Mouse (Mus musculus) thymus, postnatal 25 days (tissue): ENCODE data around the gene Dbp.

ENCODE experiments used
- DNase-seq: peaks from one replicate; pipeline ENCODE4 v3.0.0; 2022

The Dbp gene

DNA sequence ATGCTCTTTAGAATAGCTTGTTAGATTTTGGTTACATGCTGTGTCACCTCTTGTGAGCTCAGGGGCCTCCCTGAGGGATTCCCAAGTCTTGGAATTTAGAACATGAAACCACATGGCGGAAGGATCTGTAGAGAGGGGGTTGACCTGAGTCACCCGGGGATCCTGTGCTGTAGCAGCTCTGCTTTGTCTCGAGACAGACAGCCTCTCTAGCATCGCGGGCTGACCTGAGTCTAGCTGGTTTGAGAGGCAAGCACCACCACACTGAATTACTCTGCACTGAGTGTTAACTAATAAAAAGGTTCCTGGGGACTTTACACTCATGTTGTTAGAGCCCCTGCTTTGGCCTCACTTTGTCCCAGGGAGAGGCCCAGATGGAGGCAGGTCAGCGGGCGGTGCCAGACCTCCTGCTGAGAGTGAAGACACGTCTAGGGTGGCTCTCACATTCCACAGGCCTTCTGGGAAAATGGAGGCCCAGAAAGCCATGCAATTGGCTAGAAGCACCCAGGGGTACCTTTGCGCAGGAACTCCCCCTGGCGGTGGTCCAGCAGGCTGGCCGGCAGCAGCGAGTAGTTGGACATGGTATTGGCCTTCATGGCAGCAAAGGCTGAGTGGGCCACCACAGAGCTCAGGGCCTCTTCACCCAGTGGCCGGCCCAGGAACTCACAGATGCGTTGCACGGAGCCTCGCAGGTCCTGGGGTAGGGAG lies 26.0 kb downstream of the Dbp start:
- peak; percentile 63 for DNase-seq

DNA sequence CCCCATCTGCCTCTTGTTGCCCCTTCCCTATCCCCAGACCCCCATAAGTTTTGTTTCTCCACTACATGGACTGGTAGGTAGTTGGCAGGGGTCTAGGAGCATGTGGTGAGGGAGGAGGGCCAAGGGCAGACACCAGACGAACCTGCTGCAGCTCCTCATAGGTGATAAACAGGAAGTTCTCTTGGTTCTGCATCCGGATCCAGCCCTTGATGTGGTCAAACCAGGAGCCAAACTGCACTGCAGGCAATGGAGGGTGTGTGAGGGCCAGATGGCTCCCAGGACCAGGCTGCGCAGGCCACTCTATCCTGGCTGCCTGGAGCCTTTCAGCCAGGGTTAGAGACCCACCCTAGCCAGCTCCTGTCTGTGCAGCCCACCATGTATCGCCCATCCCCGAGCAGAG lies 28.6 kb downstream of the Dbp start:
- DNase-seq = peak; percentile 86

DNA sequence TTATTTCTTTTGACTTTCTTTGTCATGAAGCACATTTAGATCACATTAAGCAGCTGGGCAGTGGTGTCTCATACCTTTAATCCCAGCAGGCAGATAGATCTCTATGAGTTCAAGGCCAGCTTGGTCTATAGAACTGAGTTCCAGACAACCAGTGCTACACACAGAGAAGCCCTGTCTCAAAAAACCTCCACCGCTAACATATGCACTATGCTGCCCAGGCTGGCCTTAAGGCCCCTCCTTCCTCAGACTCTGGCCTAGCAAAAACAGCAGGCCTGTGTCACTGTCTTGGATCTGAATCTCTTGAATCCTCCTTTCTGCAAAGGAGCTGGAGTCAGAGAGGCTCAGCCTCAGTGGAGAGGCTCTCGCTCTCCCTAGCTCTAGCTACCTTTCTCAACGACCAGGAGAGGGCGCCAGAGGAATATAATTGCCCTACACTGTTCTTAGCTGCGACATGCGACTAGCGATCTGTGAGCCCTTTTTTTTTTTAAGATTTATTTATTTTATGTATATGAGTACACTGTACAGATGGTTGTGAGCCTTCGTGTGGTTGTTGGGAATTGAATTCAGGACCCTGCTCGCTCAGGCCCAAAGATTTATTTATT lies 34.4 kb downstream of the Dbp start:
- peak; percentile 84 for DNase-seq

DNA sequence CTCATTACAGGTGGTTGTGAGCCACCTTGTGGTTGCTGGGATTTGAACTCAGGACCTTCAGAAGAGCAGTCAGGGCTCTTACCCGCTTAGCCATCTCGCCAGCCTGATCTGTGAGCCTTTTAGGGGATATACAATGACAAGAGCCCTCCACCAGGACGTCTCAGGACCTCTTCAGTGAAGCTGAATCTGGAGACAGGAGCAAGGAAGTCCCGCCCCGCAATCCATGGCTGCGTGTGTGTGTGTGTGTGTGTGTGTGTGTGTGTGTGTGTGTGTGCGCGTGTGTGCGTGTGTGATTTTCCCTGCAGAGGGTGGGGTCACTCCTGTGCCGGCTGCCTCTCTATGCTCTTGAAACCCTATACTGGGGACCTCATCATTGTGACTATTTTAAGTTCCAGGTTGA lies 34.9 kb downstream of the Dbp start:
- no peak for DNase-seq

DNA sequence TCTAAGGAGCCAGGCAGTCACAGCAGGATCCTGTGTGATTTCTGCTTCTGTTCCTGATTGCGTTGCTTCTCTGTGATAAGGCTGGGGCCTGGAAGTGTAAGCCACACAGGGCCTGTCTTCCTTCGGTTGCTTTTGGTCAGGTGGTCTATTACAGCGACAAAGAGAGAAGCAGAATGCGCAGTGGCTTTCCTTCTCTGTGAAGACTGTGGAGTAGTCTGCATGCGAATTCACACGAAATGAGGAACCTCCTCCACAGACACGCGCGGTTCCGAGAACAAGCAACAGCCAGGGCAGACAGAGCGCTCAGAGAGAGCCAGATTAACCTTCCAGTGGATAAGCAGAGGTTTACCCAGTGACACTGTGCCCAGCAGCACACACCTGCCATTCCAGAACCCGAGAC lies 36.4 kb downstream of the Dbp start:
- no peak for DNase-seq

DNA sequence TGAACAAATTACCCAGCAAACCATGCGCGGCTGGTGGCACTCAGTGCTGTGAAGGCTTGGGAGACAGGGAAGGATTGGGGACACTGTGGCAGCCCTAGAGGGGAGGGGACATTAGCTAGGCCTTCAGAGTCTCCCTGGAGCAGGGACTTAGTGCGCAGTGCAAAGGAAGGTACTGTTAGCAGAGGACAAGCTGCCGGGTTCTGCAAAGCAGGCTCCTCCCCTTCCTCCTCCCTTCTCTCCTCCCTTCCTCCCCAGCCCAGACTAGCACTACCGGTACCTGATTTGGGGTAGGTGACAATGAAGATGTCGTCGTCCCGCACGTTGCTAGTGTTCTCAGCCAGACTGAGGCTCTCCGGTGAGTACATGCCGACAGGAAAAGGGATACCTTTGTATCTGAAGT lies 36.9 kb downstream of the Dbp start:
- peak; percentile 59 for DNase-seq

DNA sequence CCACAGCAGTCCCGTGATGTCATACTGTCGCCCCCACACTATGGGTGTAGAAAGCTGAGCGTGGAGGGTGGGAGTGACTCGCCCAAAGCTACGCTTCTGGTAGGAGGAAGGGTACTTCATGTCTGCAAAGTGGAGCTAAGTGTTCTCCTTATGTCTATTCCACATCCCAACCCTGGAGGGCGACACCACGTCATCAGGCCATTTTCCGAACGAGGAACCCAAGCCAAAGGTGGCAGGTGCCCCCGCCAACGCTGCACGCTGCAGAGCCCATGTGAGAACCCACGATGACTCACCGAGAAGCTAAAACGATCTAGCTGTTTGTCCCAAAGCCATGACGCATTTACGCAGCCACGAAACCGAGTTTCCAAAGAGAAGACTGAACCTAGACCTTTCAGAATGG lies 37.5 kb downstream of the Dbp start:
- DNase-seq = peak; percentile 26

DNA sequence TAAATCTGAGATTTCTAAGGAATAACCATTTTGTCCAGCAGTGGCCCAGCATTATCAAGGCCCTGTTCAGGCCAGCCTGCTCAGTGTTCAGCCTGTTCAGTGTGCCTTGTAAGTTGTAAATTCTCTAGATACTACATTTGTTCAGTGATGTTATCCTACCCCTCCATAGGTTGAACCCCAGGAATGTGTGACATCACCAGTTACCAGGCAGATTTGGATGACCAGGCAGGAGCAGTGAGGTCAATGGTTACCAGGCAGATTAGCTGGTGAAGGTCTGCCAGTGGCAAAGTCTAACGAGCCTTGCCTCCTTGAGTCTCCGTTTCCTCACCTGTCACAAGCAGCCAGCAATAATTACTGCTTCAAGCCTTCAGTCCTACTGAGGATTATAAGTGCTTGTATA lies 39.5 kb downstream of the Dbp start:
- peak; percentile 25 for DNase-seq

DNA sequence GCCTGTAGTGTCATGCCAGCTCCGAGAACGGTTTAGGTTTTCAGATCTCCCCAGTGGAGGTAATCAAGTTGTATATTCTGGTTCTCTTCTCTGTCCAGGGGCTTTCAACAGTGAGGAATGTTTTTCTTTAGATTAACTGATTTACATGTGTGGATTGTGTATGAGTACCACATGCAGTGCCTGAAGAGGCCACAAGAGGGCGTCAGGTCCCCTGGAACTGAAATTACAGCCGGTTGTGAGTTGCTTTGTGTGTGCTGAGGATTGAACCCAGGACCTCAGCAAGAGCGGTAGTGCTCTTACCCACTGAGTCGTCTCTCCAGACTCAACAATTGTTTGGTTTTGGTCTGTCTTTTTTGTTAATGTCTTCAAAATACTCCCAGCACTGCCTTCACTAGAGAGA lies 41.6 kb downstream of the Dbp start:
- no peak for DNase-seq

DNA sequence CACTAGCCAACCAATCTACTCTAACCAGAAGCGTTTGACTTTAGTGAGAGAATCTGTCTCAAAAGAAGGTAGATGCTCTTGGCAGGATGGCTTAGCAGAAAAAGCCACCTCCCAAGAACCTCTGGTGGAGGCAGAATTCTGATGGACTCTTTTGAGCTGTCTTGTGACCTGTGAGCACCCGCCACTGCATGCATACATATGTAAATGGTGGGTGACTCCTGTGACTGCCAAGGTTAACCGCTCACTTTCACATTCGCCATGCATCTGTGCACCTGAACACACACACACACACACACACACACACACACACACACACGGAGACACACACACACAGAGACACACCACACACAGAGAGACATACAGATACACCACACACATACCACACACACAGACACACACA lies 42.6 kb downstream of the Dbp start:
- DNase-seq = no peak

DNA sequence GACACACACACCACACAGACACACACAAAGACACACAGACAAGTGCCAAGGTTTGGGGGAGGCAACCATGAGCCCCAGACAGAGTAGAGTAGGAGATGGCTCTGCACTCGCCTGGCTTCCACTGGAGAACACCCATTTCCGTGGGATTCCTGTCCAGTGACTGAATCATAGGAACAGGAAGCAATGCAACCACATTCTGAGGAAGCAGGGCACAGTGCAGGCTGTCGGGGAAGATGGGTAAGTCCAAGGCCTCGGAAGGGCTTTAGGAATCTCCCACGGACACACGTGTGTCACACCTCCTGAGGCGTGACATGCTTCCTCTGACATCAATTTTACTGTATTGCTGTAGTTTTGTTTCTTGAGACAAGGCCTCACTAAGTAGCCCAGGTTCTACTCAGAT lies 43.2 kb downstream of the Dbp start:
- DNase-seq = no peak

DNA sequence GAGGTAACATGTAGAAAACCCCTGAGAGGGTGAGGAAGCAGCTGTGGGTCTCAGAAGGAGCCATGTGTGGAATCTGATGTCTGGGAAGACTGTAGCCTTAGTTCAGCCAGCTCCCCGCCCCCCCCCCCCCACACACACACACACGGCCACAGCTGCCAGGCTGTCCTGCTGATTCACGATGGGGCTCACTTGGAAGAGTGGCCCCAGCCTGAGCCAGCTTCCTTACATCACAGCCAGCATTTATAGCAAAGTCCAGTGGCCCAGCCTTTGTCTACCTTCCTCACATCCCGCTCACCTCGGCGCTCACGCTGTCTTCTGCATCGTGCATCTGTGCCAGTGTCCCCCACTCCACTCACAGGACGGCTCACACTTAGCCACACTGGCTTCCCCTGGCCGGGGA lies 44.5 kb downstream of the Dbp start:
- DNase-seq = no peak

DNA sequence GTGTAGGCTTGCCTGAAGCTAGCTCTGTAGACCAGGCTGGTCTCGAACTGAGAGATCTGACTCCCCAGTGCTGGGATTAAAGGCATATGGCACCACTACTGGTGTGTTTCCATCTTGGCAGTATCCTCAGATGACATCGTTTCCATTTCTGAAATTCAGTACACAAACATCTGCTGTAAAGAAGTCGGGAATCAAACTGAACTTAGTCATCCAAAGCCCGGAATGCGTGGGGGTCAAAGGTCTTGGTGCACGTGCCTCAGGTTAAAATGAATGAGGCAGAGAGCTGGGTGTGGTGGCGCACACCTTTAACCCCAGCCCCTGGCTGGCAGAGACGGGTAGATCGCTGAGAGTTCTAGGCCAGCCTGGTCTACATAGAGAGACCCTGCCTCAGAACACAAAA lies 45.3 kb downstream of the Dbp start:
- DNase-seq = no peak

DNA sequence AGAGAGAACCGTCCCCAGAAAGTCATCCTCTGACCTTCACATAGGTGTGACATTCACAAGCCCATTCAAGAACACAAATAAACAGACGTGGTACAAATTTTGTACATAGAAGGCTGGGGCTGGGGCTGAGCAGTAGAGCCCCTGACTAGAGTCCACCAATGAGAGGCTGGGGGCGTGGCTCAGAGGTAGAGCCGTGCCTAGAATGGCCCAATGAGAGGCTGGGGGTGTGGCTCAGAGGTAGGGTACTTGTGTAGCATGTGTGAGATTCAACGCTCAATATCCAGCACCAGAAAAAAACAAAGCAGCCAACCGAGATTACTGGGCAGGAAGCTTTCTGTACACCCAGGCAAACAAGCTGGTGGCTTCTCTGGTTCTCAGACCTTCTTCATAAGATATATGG lies 50.8 kb downstream of the Dbp start:
- DNase-seq = no peak

DNA sequence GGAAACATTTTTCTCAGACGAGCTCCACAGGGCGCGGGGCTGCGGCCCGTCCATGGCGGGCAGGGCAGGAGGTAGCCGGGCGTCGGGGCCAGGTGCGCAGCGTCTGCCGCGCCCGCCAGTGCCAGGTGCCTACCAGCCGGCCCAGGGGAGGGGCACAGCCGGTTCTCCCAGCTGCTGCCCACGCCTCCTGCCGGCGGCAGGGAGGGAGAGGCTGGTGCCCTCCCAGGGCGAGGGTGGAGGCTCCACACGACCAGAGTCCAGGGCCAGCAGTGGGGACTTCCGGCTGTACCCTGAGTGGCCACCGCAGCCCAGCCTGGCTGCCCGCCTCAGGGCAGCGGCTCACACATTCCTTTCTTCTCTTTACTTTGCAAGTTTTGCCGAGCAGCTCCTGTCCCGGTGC lies 54.5 kb downstream of the Dbp start:
- DNase-seq = peak; percentile 64
